Mouse (Mus musculus): ENCODE data around the gene Fbxl13. TPM values are rescaled to one million over a fixed set of nuclear protein-coding genes. Genes with fewer than 3 reads are reported as not detected.

Fbxl13 gene
- polyA plus RNA-seq, 1 experiment: 0.19 TPM

DNA sequence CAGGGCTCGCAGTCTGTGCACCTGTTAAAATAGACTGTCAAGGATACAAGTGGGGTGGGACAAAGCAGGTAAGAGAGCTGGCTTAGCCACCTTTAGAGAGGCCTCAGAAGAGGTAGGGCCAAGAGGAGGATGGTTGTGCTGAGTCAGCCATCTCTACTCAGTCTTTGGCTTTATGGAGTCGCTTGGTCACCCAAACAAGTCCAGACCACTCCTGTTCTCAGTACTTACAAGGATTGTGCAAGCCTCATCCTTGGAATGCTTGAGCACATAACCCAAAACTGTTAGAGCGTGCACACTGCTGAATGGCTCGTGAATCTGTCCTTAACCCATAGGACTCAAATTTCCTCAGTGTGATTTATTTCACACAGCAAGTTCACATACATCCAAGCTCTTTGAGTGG lies 91.7 kb downstream of the Fbxl13 start:
- Histone ChIP-seq H3K27me3 (ENCODE audit: control insufficient read depth, insufficient read depth, insufficient read length) (no peaks in the 10 kb centered on the region), H3ac (ENCODE audit: control insufficient read depth, insufficient read length) (no peak overlapping the region), H3K4me3 (no peak overlapping the region), H3K79me2 (ENCODE audit: control insufficient read depth, insufficient read depth) (peaks cover 41% of the 10 kb centered on the region), H3K36me3 (ENCODE audit: control insufficient read depth, insufficient read depth) (no peaks in the 10 kb centered on the region), H3K4me2 (ENCODE audit: low read depth) (no peak overlapping the region)
- TF ChIP-seq SRF (IDR thresholded peaks at IDR 0.05; ENCODE audit: control insufficient read depth, insufficient read length, low read depth): no peak
- TF ChIP-seq MYOD1 (IDR thresholded peaks at IDR 0.05; ENCODE audit: control insufficient read depth in 1 of 3, insufficient read length in 2 of 3, low read depth in 2 of 3): no peak
- no peak for TF ChIP-seq REST (IDR thresholded peaks at IDR 0.05; ENCODE audit: insufficient read depth, insufficient read length)
- no peak for TF ChIP-seq MYOG (IDR thresholded peaks at IDR 0.05; ENCODE audit: control insufficient read depth in 1 of 3, insufficient read depth in 1 of 3, insufficient read length in 2 of 3, low read depth in 2 of 3)

DNA sequence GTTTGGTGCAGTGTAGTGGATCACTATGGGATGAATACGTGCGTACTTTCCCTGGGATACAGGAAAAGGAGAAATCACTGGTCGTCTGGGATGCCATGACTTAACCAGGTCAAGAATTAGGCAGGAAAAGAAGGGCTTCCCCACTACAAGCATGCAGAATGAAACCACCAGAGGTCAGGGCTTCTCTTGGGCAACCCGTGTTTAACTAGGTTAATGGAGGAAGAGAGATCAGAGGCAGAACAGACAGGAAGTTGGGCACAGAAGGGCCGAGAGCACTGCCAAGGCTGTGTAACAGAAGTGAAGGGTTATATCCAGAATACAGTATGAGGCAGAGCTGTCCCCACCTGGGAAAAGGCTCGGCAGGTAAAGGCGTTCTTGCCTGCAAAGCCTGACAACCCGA lies 98.4 kb downstream of the Fbxl13 start:
- Histone ChIP-seq H3K36me3 (ENCODE audit: control insufficient read depth, insufficient read depth) (peaks cover 13% of the 10 kb centered on the region), H3K4me3 (no peak overlapping the region), H3K79me2 (ENCODE audit: control insufficient read depth, insufficient read depth) (peaks cover 48% of the 10 kb centered on the region), H3K4me2 (ENCODE audit: low read depth) (no peak overlapping the region), H3K27me3 (ENCODE audit: control insufficient read depth, insufficient read depth, insufficient read length) (no peaks in the 10 kb centered on the region), H3ac (ENCODE audit: control insufficient read depth, insufficient read length) (no peak overlapping the region)
- TF ChIP-seq MAX (IDR thresholded peaks at IDR 0.05; ENCODE audit: low read depth): no peak
- no peak for TF ChIP-seq TCF12 (IDR thresholded peaks at IDR 0.05; ENCODE audit: insufficient read depth, poor library complexity, severe bottlenecking)
- no peak for TF ChIP-seq TCF3 (IDR thresholded peaks at IDR 0.05; ENCODE audit: insufficient read length, low read depth)
- no peak for TF ChIP-seq USF1 (IDR thresholded peaks at IDR 0.05; ENCODE audit: low read depth)
- no peak for TF ChIP-seq MYOG (IDR thresholded peaks at IDR 0.05; ENCODE audit: control insufficient read depth in 1 of 3, insufficient read depth in 1 of 3, insufficient read length in 2 of 3, low read depth in 2 of 3)
- no peak for TF ChIP-seq REST (IDR thresholded peaks at IDR 0.05; ENCODE audit: insufficient read depth, insufficient read length)
- TF ChIP-seq CEBPB (IDR thresholded peaks at IDR 0.05; ENCODE audit: insufficient read depth, poor library complexity, severe bottlenecking): no peak
- no peak for TF ChIP-seq E2F4 (IDR thresholded peaks at IDR 0.05; ENCODE audit: insufficient read depth)
- no peak for TF ChIP-seq MYOD1 (IDR thresholded peaks at IDR 0.05; ENCODE audit: control insufficient read depth in 1 of 3, insufficient read length in 2 of 3, low read depth in 2 of 3)
- TF ChIP-seq POLR2A (IDR thresholded peaks at IDR 0.05; ENCODE audit: insufficient read length, low read depth): no peak
- no peak for TF ChIP-seq SRF (IDR thresholded peaks at IDR 0.05; ENCODE audit: control insufficient read depth, insufficient read length, low read depth)
- TF ChIP-seq POLR2AphosphoS2 (IDR thresholded peaks at IDR 0.05; ENCODE audit: insufficient read length, low read depth): no peak

DNA sequence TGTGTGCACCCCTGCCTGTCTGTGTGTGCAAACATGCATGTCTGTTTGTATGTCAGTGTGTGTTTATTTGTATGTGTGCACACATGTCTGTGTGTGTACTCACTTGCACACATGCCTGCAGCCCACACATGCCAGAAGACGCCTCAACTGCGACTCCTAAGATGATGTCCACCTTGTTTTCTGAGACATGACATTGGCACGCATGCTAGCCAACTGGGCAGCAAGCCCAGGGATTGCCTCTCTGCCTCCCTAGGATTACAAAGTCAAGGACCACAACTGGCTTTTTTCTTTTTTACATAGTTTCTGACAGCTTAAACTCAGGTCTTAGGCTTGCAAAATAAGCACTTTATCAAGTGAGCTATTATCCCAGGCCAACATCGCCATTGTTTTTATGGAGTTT lies 99.6 kb downstream of the Fbxl13 start:
- Histone ChIP-seq H3ac (ENCODE audit: control insufficient read depth, insufficient read length) (no peak overlapping the region), H3K27me3 (ENCODE audit: control insufficient read depth, insufficient read depth, insufficient read length) (no peaks in the 10 kb centered on the region), H3K4me2 (ENCODE audit: low read depth) (peak overlapping the region; percentile 78), H3K4me3 (peak overlapping the region; percentile 35), H3K79me2 (ENCODE audit: control insufficient read depth, insufficient read depth) (peaks cover 47% of the 10 kb centered on the region), H3K36me3 (ENCODE audit: control insufficient read depth, insufficient read depth) (peaks cover 13% of the 10 kb centered on the region)
- no peak for TF ChIP-seq SRF (IDR thresholded peaks at IDR 0.05; ENCODE audit: control insufficient read depth, insufficient read length, low read depth)
- TF ChIP-seq POLR2AphosphoS2 (IDR thresholded peaks at IDR 0.05; ENCODE audit: insufficient read length, low read depth): no peak
- no peak for TF ChIP-seq CEBPB (IDR thresholded peaks at IDR 0.05; ENCODE audit: insufficient read depth, poor library complexity, severe bottlenecking)
- TF ChIP-seq TCF12 (IDR thresholded peaks at IDR 0.05; ENCODE audit: insufficient read depth, poor library complexity, severe bottlenecking): no peak
- no peak for TF ChIP-seq MYOG (IDR thresholded peaks at IDR 0.05; ENCODE audit: control insufficient read depth in 1 of 3, insufficient read depth in 1 of 3, insufficient read length in 2 of 3, low read depth in 2 of 3)
- TF ChIP-seq POLR2A (IDR thresholded peaks at IDR 0.05; ENCODE audit: insufficient read length, low read depth): no peak
- no peak for TF ChIP-seq E2F4 (IDR thresholded peaks at IDR 0.05; ENCODE audit: insufficient read depth)
- no peak for TF ChIP-seq MYOD1 (IDR thresholded peaks at IDR 0.05; ENCODE audit: control insufficient read depth in 1 of 3, insufficient read length in 2 of 3, low read depth in 2 of 3)
- TF ChIP-seq REST (IDR thresholded peaks at IDR 0.05; ENCODE audit: insufficient read depth, insufficient read length): no peak
- TF ChIP-seq MAX (IDR thresholded peaks at IDR 0.05; ENCODE audit: low read depth): no peak
- no peak for TF ChIP-seq TCF3 (IDR thresholded peaks at IDR 0.05; ENCODE audit: insufficient read length, low read depth)
- TF ChIP-seq USF1 (IDR thresholded peaks at IDR 0.05; ENCODE audit: low read depth): no peak

DNA sequence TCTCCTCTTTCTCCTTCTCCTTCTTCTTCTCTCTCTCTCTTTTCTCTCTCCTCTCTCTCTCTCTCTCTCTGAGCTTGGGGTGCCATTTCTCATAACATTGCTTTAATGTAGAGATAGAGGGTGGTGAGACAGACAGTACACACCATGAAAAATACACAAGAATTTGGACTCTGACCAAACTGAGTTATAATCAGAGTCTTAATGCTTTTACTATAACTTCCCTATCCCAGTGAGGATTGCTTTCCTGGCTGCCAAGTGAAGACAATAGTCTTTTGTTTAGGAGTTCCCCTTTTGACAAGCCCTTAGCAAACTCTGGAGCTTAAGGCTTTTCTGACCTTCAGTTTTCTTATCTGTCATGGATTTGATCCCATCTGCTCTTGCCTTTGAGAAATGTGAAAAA lies 100.2 kb downstream of the Fbxl13 start:
- H3ac ChIP-seq (ENCODE audit: control insufficient read depth, insufficient read length): no peak overlapping the region
- H3K4me3 ChIP-seq: peak overlapping the region; percentile 35
- H3K4me2 ChIP-seq (ENCODE audit: low read depth): peak overlapping the region; percentile 78
- H3K36me3 ChIP-seq (ENCODE audit: control insufficient read depth, insufficient read depth): peaks cover 13% of the 10 kb centered on the region
- H3K79me2 ChIP-seq (ENCODE audit: control insufficient read depth, insufficient read depth): peaks cover 45% of the 10 kb centered on the region
- TF ChIP-seq POLR2AphosphoS2 (IDR thresholded peaks at IDR 0.05; ENCODE audit: insufficient read length, low read depth) (no peak), MYOG (IDR thresholded peaks at IDR 0.05; ENCODE audit: control insufficient read depth in 1 of 3, insufficient read depth in 1 of 3, insufficient read length in 2 of 3, low read depth in 2 of 3) (no peak), E2F4 (IDR thresholded peaks at IDR 0.05; ENCODE audit: insufficient read depth) (no peak), CEBPB (IDR thresholded peaks at IDR 0.05; ENCODE audit: insufficient read depth, poor library complexity, severe bottlenecking) (no peak), TCF3 (IDR thresholded peaks at IDR 0.05; ENCODE audit: insufficient read length, low read depth) (no peak), SRF (IDR thresholded peaks at IDR 0.05; ENCODE audit: control insufficient read depth, insufficient read length, low read depth) (no peak), USF1 (IDR thresholded peaks at IDR 0.05; ENCODE audit: low read depth) (no peak), MAX (IDR thresholded peaks at IDR 0.05; ENCODE audit: low read depth) (no peak), POLR2A (IDR thresholded peaks at IDR 0.05; ENCODE audit: insufficient read length, low read depth) (no peak), REST (IDR thresholded peaks at IDR 0.05; ENCODE audit: insufficient read depth, insufficient read length) (no peak), MYOD1 (IDR thresholded peaks at IDR 0.05; ENCODE audit: control insufficient read depth in 1 of 3, insufficient read length in 2 of 3, low read depth in 2 of 3) (no peak), TCF12 (IDR thresholded peaks at IDR 0.05; ENCODE audit: insufficient read depth, poor library complexity, severe bottlenecking) (no peak)
- H3K27me3 ChIP-seq (ENCODE audit: control insufficient read depth, insufficient read depth, insufficient read length): no peaks in the 10 kb centered on the region

DNA sequence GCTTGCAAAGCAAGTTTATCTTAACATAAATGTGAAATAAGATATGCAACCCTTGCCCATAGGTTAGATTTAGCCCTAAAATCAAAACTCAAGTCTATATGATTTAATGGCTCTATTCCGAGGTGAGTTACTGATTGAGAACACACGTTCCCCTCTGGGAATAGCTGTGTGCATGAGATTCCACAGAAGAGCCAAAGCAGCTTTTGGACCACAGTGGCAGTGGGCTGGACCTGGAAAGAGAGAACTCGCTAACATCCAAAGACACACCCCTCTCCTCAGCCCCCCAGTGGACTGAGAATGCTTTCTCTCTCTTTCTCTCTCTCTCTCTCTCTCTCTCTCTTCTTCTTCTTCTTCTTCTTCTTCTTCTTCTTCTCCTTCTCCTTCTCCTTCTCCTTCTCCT lies 100.6 kb downstream of the Fbxl13 start:
- peak overlapping the region; percentile 78 for H3K4me2 ChIP-seq (ENCODE audit: low read depth)
- no peaks in the 10 kb centered on the region for H3K27me3 ChIP-seq (ENCODE audit: control insufficient read depth, insufficient read depth, insufficient read length)
- peaks cover 45% of the 10 kb centered on the region for H3K79me2 ChIP-seq (ENCODE audit: control insufficient read depth, insufficient read depth)
- H3K36me3 ChIP-seq (ENCODE audit: control insufficient read depth, insufficient read depth): peaks cover 13% of the 10 kb centered on the region
- no peak overlapping the region for H3ac ChIP-seq (ENCODE audit: control insufficient read depth, insufficient read length)
- peak overlapping the region; percentile 35 for H3K4me3 ChIP-seq
- TF ChIP-seq TCF12 (IDR thresholded peaks at IDR 0.05; ENCODE audit: insufficient read depth, poor library complexity, severe bottlenecking): no peak
- no peak for TF ChIP-seq POLR2A (IDR thresholded peaks at IDR 0.05; ENCODE audit: insufficient read length, low read depth)
- TF ChIP-seq POLR2AphosphoS2 (IDR thresholded peaks at IDR 0.05; ENCODE audit: insufficient read length, low read depth): no peak
- TF ChIP-seq USF1 (IDR thresholded peaks at IDR 0.05; ENCODE audit: low read depth): no peak
- no peak for TF ChIP-seq E2F4 (IDR thresholded peaks at IDR 0.05; ENCODE audit: insufficient read depth)
- no peak for TF ChIP-seq MAX (IDR thresholded peaks at IDR 0.05; ENCODE audit: low read depth)
- no peak for TF ChIP-seq MYOG (IDR thresholded peaks at IDR 0.05; ENCODE audit: control insufficient read depth in 1 of 3, insufficient read depth in 1 of 3, insufficient read length in 2 of 3, low read depth in 2 of 3)
- no peak for TF ChIP-seq MYOD1 (IDR thresholded peaks at IDR 0.05; ENCODE audit: control insufficient read depth in 1 of 3, insufficient read length in 2 of 3, low read depth in 2 of 3)

Data from myocyte (in vitro differentiated cells).